Mouse (Mus musculus) heart, embryonic 14.5 days (tissue): ENCODE measurements around the gene Fosl2. TPM values are rescaled to one million over a fixed set of nuclear protein-coding genes. Genes with fewer than 3 reads are reported as not detected.
A peak's percentile ranks its signal among the peaks of the same experiment; 100 is the strongest.

ENCODE experiments used
- ATAC-seq: fragments of 200-750 bp; cut with Nextera tagmentation; 2 replicates; pipeline ENCODE4 v1.8.0; 2017; ENCODE audit warnings: low read depth, moderate TSS enrichment; ENCODE audit not compliant: insufficient number of reproducible peaks, insufficient read depth, low FRiP score
- H3K27ac ChIP-seq, 2 experiments: fragments of 200-500 bp in 1 of 2; fragments of 300-500 bp in 1 of 2; sonication (generic) in 1 of 2; replicated peaks in 1 of 2; 2 replicates each; pipeline ENCODE4 v1.5.1; 2012 to 2014; ENCODE audit warnings: low read depth in 2 of 2, low read length in 2 of 2, control low read depth in 1 of 2, mild to moderate bottlenecking in 1 of 2, mixed read lengths in 1 of 2; ENCODE audit not compliant: control insufficient read depth in 1 of 2, insufficient read depth in 1 of 2
- H3K27me3 ChIP-seq: fragments of 300-500 bp; sonication (generic); 2 replicates; pipeline ENCODE4 v1.6.1; 2014; ENCODE audit warnings: mild to moderate bottlenecking, low read length, control low read depth; ENCODE audit not compliant: control insufficient read depth, insufficient read depth
- H3K36me3 ChIP-seq: fragments of 300-500 bp; sonication (generic); 2 replicates; pipeline ENCODE4 v1.6.1; 2014; ENCODE audit warnings: mild to moderate bottlenecking, control low read depth, low read length, mixed read lengths; ENCODE audit not compliant: control insufficient read depth, insufficient read depth
- H3K4me1 ChIP-seq, 2 experiments: fragments of 200-500 bp in 1 of 2; fragments of 300-500 bp in 1 of 2; sonication (generic) in 1 of 2; 2 replicates each; pipeline ENCODE4 v1.6.1; 2012 to 2014; ENCODE audit warnings: low read length in 2 of 2, control low read depth in 1 of 2, mixed read lengths in 1 of 2; ENCODE audit not compliant: control insufficient read depth in 2 of 2, insufficient read depth in 2 of 2
- H3K4me2 ChIP-seq: fragments of 300-500 bp; sonication (generic); 2 replicates; pipeline ENCODE4 v1.6.1; 2014; ENCODE audit warnings: mild to moderate bottlenecking, low read length
- H3K4me3 ChIP-seq, 2 experiments: fragments of 200-500 bp in 1 of 2; fragments of 300-500 bp in 1 of 2; sonication (generic) in 1 of 2; 2 replicates each; pipeline ENCODE4 v1.5.1; 2012 to 2014; ENCODE audit warnings: low read length in 2 of 2, mild to moderate bottlenecking in 2 of 2, control low read depth in 1 of 2, low read depth in 1 of 2, moderate library complexity in 1 of 2; ENCODE audit not compliant: control insufficient read depth in 1 of 2, insufficient read depth in 1 of 2
- H3K9ac ChIP-seq: fragments of 300-500 bp; sonication (generic); 2 replicates; pipeline ENCODE4 v1.6.1; 2014; ENCODE audit warnings: mild to moderate bottlenecking, low read length
- H3K9me3 ChIP-seq: fragments of 300-500 bp; sonication (generic); 2 replicates; pipeline ENCODE4 v1.6.1; 2016; ENCODE audit warnings: low read length, control low read depth; ENCODE audit not compliant: control insufficient read depth
- WGBS: fragments of 180-500 bp; shearing (Covaris S2); extraction: QIAGEN DNeasy Blood & Tissue Kit; methylation state at CpG from one replicate; pipeline ENCODE4 v1.1.7; 2014; 5-methylcytosine and 5-hydroxymethylcytosine counted together
- polyA plus RNA-seq: library from polyadenylated mRNA; unstranded; fragments of >200 nt; fragmentation: Nextera tagmentation; extraction: Ambion mirVana; gene quantifications from 2 replicates; pipeline ENCODE4 v1.2.1, GENCODE M21; 2014

Fosl2 gene
- polyA plus RNA-seq, 1 experiment from 2014 or later: 3.1 TPM

DNA sequence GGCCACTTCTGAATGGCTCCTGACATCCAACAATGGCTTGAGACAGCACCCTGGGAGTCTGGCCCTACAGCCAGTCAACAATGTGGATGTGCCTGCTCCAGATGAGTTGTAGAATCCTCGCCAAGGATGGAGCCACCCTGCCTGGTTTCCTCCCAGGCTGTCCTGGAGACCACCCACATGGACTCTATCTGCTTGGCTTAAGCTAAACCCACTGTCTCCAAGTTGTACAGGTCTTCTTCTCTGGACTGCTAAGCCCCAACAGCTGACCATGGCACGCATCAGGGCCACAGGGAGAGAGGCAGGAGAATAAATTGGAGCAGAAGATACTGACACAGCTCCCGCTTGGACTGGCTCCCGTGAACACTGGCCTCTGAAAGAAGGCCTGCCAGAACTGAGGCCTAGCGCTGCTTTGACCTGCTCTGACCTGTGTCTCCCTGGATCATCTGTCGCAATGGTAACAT is 32.6 kb upstream of the Fosl2 start:
- 83% methylated on average over 6 of the region's 6 CpGs for WGBS
- H3K27ac ChIP-seq: 0 out of 4 replicates have a peak overlapping the region, but pooled peaks of 1 of the 2 experiments have one; percentile 6
- no peaks in the 10 kb centered on the region for H3K9me3 ChIP-seq
- H3K36me3 ChIP-seq: no peaks in the 10 kb centered on the region
- ATAC-seq: no peak
- no peak overlapping the region for H3K4me2 ChIP-seq
- no peaks in the 10 kb centered on the region for H3K27me3 ChIP-seq
- no peak overlapping the region for H3K4me3 ChIP-seq
- peaks cover 10 to 12% of the 10 kb centered on the region in 2 experiments for H3K4me1 ChIP-seq
- no peak overlapping the region for H3K9ac ChIP-seq

DNA sequence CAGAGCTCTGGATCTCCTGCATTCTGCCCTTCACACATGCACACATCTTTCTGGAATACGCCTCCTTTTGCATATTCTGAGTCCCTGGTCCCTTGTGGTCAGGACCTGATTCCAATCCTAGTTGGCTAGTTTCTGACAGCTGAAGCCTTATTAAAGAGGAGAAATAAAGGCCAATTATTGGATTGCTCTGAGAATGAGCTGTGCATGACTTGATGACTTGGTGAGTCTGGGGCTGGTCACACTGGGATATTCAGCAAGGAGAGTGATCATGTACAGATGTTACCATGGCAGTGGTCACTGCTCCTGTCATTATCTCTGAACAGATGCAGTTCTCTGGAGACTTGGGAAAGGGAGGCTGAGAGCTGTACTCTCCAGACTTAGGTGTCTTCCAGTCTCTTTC is 32.1 kb upstream of the Fosl2 start:
- no peak overlapping the region for H3K9ac ChIP-seq
- H3K4me2 ChIP-seq: no peak overlapping the region
- no peak overlapping the region for H3K4me3 ChIP-seq
- H3K36me3 ChIP-seq: no peaks in the 10 kb centered on the region
- ATAC-seq: no peak
- H3K9me3 ChIP-seq: no peaks in the 10 kb centered on the region
- 91% methylated on average over 1 of the region's 1 CpGs for WGBS
- H3K27ac ChIP-seq: no peak overlapping the region
- peaks cover 10 to 12% of the 10 kb centered on the region in 2 experiments for H3K4me1 ChIP-seq
- H3K27me3 ChIP-seq: no peaks in the 10 kb centered on the region

DNA sequence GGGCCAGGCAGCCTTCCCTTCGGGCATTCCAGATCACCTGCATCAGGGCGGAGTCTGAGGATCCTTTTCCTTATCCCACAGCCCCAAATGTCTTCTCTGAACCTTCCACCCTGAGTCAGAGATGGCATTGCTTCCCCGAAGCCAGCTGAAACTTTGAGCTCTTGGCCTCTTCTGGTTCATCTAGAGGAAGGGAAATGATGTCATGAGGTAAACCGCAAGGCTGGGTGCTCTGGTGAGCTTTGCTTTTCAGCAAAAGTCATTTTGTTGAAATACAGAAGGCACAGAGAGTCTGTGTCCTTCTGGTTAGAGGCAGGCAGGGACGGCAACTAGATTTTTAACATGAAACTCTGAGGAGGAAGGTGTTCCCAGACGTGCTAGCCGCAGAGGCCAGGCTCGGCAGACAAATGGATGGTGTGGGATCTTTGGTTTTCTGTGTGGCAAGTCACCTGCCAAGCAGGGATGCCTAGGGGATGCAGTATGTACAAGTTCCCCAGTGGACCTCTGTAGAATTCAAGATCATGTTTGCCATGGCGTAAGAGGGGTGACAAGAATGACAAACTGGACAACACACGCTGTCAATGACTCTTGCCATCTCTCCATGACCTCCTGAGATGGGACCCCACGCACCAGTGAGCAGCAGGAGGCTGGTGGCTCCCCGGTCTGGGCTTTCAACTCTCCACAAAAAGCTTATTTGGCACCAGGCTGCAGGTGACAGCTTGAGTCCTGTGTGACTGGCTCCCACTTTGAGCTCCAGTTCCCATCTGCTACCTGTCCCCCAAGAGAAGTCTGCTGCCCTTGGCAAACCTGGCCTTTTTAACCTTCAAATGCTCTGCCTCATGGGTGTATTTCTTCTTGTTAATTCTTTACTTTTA is 31.2 kb upstream of the Fosl2 start:
- H3K4me1 ChIP-seq: peaks cover 10 to 12% of the 10 kb centered on the region in 2 experiments
- no peak for ATAC-seq
- H3K9me3 ChIP-seq: no peaks in the 10 kb centered on the region

DNA sequence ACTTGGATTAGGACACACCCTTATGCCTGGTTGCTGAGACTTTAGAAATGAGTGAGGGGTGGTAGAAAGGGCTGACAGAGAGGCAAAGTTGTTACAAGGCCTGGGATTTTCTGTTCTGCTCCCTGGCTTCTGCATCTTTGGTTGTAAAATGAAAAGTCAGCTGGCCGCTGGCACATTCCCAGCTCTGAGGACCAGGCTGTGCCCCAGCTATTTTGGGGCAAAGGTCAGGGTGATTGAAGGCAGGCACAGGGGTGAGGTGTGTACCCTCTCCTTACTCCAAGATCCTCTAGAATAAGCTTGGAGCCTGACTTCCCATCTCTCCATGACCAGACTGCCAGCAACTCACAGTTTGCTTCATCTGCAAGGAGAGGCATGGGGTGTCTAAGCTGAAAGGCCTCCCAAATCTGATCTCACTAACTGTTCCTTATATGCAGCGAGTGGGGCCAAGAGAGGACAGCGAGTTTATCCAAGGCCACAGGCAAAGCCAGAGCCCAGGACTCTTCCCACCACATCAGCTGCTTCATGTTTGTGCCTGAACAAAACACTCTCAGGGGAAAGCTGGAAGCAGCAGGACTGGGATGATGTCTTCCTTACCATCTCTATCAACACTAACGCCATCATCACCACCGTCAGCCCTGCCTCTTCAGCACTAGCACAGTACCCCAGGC is 29.0 kb upstream of the Fosl2 start:
- peaks cover 10 to 12% of the 10 kb centered on the region in 2 experiments for H3K4me1 ChIP-seq
- H3K27me3 ChIP-seq: no peaks in the 10 kb centered on the region
- no peak overlapping the region for H3K27ac ChIP-seq
- ATAC-seq: no peak
- 78% methylated on average over 5 of the region's 5 CpGs for WGBS
- H3K36me3 ChIP-seq: no peaks in the 10 kb centered on the region
- H3K9ac ChIP-seq: no peak overlapping the region
- H3K9me3 ChIP-seq: no peaks in the 10 kb centered on the region
- H3K4me2 ChIP-seq: no peak overlapping the region
- no peak overlapping the region for H3K4me3 ChIP-seq

More for the DNA sequence above, 31.2 kb upstream of the Fosl2 start:
- Histone ChIP-seq H3K4me3 (no peak overlapping the region), H3K4me2 (no peak overlapping the region), H3K9ac (no peak overlapping the region), H3K27ac (no peak overlapping the region), H3K36me3 (no peaks in the 10 kb centered on the region), H3K27me3 (no peaks in the 10 kb centered on the region)
- WGBS: 79% methylated on average over 12 of the region's 12 CpGs

DNA sequence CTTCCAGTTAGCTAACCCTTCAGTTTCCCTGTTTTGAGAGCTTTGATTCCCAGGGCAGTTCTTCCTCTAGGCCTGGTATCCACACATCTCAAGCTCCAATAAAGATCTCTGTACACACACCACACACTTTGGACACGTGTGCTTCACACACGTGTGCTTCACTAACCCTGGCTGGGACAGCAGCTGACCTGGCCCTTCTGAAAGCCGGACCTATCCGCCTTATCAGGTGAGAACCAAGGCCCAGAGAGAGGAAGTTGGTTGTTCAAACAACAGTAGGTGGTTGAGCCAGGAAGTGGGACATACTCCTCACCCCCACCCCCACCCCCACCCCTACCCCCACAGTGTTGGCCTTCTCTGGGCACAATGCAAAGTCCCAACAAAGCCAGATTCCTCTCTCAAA is 24.9 kb upstream of the Fosl2 start:
- WGBS: 63% methylated on average over 4 of the region's 4 CpGs

DNA sequence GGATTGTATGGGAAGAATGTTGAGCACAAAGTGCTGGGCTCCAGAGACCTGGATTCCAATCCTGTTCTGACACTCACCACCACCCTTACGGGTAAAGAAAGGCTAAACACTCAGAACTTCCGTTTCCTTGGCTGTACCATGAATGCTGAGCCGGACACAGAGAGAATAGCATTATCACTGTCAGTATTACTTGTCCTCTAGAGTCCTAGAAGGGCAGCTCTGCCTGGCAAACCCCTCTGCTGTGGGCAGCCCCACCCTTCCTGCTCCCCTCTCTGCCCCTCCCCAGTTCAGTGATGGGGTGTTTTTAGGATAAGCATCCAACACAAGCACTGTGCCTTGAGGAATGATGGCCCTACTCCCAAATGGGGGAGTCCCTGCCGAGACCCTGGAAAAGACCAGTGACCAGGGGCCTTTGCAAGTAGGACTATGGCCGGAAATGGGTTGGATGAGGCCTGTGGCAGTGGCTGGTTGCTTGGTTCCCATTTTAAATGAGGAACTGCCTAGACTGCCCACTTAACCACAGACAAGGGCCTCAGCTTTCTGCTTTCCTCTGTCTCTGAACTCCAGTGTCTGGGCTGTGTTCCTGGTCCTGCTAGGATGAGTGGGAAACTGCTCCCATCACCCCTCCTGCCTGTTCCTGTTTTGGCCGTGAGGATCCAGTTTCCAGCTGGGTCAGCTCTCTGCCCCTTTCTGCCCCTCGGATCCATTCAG is 23.2 kb upstream of the Fosl2 start:
- no peaks in the 10 kb centered on the region for H3K27me3 ChIP-seq
- no peak overlapping the region for H3K27ac ChIP-seq
- no peak overlapping the region for H3K4me2 ChIP-seq
- H3K9me3 ChIP-seq: no peaks in the 10 kb centered on the region
- no peak overlapping the region for H3K4me3 ChIP-seq
- H3K9ac ChIP-seq: no peak overlapping the region
- no peak for ATAC-seq
- H3K36me3 ChIP-seq: no peaks in the 10 kb centered on the region
- no peaks in the 10 kb centered on the region for H3K4me1 ChIP-seq
- 83% methylated on average over 7 of the region's 7 CpGs for WGBS

More for the DNA sequence above, 24.9 kb upstream of the Fosl2 start:
- Histone ChIP-seq H3K4me1 (no peaks in the 10 kb centered on the region), H3K27ac (no peak overlapping the region), H3K4me3 (no peak overlapping the region), H3K4me2 (no peak overlapping the region), H3K27me3 (no peaks in the 10 kb centered on the region), H3K9me3 (no peaks in the 10 kb centered on the region), H3K36me3 (no peaks in the 10 kb centered on the region), H3K9ac (no peak overlapping the region)
- ATAC-seq: no peak

DNA sequence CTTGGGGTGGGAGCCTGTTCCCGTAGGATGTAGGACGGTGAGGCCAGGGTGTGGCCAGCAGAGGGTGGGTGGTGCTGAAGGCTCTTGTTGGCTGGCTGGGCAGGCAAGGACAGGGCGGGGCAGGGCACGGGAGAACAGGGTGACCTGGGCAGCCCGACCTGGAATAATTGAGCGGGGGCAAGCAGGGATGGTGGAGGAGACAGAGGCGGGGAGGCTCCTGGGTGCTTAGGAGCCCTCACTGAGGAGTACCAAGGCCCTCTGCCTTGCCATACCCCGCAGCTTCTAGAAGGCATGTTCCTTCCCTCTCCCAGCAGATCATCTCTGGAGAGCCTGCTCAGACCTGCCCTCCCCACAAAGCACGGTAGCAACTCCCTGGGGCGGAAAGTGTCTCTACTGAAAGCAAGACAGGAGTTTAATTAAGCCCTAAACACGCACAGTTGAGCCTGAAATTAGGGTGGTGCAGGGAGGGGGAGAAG is 14.7 kb upstream of the Fosl2 start:
- no peaks in the 10 kb centered on the region for H3K4me1 ChIP-seq
- no peak overlapping the region for H3K4me3 ChIP-seq
- H3K27ac ChIP-seq: no peak overlapping the region
- H3K27me3 ChIP-seq: no peaks in the 10 kb centered on the region
- H3K4me2 ChIP-seq: no peak overlapping the region
- no peaks in the 10 kb centered on the region for H3K36me3 ChIP-seq
- no peak for ATAC-seq
- 47% methylated on average over 11 of the region's 11 CpGs for WGBS
- H3K9ac ChIP-seq: no peak overlapping the region
- no peaks in the 10 kb centered on the region for H3K9me3 ChIP-seq
